Mouse (Mus musculus) thymus, postnatal 25 days (tissue): ENCODE data around the gene Nek11.
A peak's percentile ranks its signal among the peaks of the same experiment; 100 is the strongest.

Source experiments
- DNase-seq: peaks from one replicate; pipeline ENCODE4 v3.0.0; 2022

The Nek11 gene

DNA sequence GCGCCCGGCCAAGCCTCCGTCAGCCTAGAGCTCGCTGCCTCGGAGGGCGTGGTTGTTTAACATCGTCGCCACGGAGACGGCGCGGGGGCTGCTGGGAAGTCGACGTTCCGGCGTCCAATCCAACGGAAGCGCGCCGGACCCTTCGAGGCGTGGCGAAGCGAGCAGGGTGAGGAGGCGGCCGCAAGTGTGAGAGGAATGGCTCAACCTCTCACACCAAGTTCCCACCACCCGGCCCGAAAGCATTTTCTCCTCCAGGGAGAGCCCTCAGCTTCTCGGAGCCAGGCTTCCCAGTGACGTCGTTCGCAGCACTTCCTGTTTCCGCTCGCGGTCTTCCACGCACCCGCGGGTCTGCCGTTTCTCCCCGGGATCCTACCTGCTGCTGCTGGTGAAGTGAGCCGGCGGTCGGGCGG, at the start of gene Nek11, which contains the start of gene Aste1:
Gene Nek11 (minus strand): TSS at position 307 of the 410 bp plus-strand sequence.
Gene Aste1 (plus strand): TSS at position 175 of the 410 bp plus-strand sequence.
- peak; percentile 93 for DNase-seq

DNA sequence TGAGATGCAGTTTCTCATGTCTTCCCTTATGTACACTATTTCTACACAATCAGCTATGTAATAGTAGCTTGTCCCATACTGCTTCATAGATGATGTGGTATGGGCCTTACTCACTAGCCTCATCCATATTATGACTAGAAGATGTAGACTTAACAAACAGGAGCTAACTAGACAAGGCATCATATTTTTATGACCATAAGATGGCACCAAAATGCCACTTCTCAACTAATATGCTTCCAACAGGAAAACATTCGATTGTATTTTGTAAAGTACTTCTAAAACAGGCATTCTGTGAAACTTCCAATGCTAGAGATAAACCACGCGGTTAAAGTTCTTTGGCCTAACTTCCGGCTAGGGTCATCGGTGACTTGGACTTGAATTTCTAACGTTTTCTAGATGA, 13.2 kb upstream of the Nek11 start:
- no peak for DNase-seq

DNA sequence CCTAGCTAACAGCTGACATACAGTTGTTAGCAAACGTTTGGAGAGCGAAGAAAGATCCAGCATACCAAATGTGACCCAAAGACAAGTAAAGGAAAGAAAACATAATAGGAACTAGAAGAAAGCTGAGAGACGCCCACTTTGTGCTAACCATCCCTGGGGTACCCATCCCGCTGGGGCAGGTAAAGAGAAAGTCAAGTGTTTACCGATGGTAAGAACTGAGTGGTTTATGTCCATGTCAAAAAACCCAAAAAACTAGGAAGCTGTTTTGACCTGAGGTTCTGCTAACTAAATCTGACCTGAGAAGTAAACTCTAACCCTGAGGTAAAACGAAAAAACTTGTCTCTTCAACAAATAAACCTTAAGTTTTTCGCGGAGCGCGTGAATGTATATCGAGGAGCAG, 604 bp downstream of the Nek11 start:
- no peak for DNase-seq

DNA sequence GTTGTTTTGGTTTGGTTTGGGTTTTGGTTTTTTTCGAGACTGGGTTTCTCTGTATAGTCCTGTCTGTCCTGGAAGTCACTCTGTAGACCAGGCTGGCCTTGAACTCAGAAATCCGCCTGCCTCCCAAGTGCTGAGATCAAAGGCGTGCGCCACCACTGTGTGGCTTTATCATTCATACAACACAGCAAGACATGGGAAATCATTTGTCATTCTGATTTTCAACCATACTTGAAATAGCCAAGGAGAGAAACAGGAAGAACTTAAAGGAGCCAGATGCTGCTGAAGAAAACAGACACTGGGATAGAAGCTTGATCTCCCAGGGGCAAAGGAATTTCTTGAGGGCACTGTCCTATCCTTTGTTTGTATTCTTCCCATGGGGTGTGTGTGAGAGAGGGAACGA, 4.7 kb downstream of the Nek11 start:
- no peak for DNase-seq

DNA sequence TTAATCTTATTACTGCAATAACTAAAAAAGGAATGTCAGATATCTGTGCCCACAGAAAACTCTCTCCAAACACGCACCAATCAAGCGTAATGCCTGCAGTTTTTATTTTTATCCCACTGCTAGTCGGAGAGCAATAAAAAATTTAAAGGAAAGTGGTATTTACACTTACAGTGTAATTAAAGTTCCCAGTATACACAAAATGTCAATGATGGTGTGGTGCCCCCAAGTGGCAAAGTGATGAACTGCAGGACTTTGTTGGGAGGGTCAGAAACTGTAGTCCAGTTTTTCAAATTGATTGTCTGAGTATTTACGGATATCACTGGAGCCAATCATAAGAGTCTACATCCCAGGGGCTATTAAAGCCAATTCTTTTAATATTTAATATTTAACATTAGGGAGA, 6.0 kb downstream of the Nek11 start:
- peak; percentile 72 for DNase-seq

DNA sequence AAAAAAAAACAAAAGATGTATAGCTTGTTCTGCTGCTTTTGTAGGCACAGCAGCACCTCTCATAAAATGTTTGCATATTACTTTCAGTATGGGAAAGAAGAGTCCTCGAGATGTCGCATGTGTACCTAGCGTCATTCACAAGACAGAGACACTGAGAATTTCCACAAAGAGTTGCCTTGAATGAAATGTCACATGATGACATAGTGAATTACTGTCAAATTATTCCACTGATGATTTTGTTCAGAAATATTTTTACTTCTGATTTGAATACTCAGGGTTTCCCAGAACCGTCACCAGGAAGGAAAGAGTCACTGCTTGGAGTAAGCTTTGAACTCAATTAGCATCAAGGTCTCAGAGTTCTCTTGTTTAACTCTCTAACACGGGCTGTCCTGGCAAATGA, 7.9 kb downstream of the Nek11 start:
- no peak for DNase-seq

DNA sequence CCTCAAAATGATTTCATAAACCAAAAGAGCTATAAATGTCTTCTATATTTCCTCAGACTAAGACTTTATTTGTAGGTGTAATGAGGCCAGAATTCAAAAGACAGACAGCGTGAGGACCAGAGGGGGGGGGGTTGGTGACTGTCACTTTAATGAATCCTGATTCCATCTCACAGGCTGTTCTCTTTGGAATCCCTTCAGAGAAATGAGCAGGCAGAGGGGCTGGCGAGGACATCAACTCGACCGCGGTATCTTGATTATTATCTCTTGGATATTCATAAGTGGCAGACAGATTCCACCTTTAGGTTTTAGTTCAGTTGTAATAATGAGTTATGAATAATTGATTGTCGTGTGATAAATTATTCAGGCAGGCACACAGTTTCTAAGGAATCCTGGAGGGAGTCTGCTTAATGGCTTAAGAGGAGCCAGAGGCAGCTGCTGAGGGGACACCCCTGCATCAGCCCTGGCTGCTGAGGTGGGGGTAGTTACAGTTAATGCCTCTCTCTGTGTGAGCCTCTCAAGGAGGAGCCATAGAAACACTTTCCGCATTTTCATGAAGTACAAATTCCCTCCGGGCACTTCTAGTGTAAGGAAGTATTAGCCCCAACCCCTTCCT, 15.7 kb downstream of the Nek11 start:
- DNase-seq: no peak

DNA sequence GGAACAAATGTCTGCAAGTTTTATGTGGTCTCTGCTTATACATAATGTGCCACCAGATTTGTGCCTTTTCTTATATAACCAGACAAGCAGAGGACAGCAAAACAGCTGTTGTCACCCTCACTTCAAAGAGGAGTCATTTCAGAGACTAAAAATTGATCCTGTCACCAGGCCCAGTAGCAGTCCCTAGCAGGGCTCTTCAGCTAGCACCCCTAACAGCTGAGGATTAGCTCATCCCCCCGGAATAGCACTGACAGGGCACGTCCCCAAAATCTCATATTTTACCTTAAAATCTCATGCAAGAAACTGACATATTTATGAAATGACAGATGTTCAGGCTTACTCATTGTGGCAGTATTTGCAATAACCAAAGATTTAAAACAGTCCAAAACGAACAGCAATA, 17.7 kb downstream of the Nek11 start:
- no peak for DNase-seq

DNA sequence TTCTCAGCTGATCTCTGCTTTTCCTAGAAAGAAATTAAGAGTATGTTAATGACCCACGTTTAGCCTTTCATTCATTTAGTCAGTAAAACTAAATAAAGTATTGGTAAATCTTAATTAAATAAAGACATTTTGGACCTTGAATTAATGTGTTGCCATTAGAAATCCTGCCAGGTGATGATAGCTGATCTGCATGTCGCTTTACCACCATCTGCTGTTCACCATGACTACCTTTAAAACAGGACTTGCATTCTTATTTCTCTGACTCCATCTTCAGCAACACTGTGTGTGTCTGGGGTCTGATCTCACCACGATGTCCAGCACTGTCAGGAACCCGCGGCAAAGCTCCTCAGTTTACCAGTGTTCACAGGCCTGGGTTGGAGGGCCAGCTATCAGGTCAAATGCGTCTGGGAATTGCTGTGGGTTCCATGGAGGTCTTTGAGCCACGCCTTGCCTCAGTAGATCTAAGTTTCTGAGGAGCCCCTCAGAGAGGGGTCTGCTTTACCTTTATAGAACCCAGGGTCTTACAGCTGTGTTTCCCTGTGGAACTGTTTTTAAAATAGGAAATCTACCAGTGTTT, 18.3 kb downstream of the Nek11 start:
- no peak for DNase-seq

DNA sequence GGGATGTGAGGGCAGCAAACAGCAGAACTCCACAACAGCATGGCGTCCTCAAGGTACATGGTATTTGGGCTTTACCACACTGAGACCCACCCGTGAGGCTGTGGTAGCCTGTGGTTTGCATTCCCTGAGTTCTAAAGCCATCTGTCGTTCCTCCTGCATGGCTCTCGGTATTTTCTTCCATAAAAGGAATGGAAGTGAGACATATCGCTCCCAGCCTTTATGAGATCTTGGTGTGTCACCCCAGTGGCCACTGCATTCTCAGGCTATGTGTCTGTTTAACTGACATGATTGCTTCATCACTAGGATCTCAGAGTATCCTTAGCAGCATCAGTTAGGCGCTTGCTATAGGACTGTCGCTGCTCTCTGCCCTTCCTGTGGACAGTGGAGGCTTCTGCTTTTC, 18.9 kb downstream of the Nek11 start:
- no peak for DNase-seq

DNA sequence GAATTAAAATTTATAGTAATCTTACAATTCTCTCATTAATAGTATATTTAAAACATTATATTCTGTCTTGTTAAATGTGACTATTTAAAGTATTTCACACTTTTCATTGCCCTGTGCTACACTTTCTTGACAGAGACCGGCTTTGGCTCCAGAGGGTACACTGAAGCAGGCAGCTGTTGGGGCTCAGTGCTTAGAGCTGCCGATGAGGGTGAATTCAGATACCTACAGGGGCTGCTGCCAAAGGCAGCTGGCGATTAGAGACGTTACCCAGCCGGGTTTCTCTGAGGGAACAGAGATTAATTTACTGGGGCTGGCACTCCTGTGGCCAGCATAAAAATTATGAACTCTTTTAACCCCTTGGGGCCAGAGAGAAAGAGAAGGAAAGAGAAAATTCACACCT, 21.0 kb downstream of the Nek11 start:
- DNase-seq: no peak

DNA sequence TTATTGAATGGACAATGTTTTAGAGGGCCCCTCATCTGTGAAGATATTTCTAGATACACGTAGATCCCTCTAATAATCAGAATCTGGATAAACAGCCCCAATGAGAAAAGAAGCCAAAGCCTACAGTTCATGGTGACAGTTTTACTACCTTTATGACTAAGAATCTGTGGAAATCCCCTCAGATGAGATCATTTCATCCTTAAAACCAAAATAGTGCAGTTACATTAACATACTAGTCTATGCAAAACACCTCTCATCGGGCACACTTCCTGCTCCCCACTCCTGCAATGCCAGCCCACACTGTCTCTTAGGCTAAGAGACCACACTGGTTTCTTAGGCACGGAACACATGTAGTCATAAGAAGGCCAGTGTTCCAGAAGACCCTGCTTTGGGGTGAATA, 26.7 kb downstream of the Nek11 start:
- DNase-seq: no peak

DNA sequence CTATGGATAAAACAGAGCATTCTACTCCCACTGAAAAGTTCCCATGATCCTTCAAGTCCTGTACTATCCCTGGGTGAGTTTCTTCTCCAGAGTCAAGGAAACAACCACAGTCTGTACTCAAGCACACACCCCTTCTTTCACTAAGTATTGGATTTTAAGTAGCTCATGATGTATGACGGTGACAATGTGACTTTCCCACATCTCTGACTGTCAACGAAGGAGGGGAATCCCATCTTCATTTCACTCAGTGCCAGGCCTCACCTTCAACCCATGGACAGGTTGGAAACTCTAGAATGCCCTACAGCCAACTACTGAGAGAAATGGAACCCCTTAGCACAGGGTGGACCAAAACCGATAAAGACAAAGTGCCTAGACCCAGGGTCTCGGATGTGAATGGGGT, 29.1 kb downstream of the Nek11 start:
- no peak for DNase-seq

DNA sequence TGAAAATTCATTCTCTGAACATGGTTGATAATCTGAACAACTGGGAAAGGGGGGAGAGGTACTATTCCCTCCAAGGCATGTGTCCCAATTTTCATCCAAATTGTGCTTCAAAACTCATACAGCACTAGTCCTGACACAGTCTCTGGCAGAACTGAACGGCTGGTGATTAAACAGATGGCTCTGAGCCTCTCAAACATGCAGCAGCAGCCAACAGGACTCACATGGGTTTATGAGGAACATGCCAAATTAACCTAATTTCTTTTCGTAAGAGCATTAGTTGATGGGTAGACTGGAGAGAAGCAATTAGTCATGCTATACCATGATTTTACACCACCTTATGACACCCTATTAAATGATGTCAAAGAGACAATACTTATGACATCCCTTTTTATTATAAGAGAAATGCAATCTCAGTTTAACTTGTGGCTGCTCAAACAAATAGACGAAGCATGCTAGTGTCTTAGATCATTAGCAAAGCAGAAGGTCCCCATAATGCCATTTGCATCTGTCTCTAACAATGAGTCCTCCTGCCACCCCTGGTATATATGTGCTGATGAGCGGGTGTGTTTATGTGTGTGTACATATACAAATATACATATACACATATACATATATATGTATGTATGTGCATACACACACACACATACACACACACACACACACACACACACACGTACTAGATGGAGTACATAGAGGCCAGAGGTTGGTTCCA, 31.6 kb downstream of the Nek11 start:
- no peak for DNase-seq

DNA sequence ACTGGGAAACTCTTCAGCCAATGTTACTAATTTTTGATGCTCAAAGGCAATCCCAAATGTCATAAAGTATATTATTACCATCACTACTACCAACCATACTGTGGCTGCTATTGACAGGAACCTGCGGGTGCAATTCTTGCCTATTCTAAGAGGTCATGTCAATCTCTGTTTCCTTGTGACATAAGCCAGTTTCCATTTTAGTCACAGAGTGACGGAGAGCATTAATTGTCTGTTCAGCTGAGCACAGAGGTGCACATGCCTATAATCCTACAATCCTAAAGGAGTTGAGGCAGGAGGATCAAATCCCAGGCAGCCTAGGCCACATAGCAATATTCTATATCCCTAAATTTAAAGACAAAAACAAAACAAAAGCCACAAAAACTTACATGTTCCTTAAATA, 33.1 kb downstream of the Nek11 start:
- no peak for DNase-seq

DNA sequence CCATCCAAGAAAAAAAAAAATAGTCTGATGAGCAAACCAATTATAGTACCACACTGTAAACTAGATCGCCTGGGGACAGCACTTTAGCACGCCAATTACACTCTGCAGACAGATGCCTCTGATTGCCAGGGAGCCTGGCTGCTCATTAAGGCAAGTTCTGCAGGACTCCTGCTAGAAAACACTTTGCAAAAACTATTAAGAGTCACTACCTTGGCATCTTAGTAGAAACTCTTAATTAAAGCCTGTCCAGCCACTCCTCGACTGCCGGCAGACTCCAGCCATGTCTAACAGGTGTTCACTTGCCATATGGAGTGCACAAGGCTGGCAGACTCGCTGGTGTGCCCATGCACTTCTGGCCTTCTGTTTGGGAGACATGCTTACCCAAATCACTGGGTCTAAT, 46.3 kb downstream of the Nek11 start:
- no peak for DNase-seq

DNA sequence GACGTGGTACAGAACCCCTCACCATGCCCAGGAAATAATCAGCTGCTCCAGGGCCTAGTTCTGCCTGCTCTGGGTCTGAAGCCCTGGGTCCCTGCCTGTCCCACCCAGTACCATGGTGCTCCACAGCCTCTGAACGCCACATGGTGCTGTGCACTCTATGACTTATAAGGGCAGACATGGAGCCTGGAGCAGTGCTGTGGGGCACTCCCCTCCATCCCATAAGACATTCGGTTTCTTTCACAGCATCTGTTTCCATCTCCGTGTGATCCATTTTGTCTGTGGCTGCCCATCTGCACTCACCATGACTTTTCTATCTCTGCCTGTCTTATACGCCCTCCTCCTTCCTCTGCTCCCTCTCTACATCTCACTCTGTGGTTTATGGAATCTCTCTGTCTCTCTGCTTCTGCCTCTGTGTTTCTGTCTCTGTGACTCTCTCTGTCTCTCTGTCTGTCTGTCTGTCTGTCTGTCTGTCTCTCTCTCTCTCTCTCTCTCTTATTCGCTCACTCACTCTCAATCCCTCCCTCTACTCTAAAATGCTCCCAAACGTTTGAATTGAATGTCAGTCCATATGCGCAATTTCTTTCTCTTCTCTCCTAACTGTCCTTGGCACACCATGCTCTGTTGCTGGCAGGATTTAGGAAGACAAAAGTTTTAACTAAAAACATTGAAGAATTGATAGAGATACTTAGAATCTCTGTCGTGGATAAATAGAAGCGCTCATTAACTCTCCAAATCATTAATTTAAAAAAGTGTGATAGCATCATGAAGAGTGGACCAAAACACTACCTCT, 46.9 kb downstream of the Nek11 start:
- DNase-seq: no peak

DNA sequence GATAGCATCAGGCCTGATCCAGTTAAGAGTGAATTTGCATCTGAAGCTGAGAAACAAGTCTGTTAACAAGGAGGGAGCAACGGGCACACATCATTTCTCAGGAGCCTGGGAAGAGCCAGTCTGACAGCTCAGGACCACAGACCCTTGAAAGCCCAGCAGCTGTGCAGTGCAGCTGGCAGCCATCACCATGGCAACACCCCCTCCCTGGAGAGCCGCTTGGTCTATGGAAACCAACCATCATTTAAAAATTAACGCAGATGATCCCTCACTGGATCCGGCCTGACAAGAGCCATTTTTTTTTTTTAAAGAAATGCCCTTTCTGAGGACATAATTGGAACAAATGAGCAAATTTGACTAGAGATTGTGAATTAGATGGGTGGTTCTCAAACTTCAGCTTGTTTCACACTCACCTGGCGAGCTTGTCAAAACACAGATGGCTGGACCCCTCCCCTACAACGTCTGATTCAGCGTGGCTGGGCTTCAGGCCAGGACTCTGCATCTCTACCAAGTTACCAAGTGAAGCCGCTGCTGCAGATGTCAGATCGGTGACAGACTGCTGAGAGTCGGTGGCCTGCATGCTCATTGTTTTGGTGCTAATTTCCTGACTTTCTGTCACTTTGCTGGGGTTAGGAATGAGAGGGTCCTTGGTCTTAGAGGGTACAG, 52.2 kb downstream of the Nek11 start:
- DNase-seq: no peak

DNA sequence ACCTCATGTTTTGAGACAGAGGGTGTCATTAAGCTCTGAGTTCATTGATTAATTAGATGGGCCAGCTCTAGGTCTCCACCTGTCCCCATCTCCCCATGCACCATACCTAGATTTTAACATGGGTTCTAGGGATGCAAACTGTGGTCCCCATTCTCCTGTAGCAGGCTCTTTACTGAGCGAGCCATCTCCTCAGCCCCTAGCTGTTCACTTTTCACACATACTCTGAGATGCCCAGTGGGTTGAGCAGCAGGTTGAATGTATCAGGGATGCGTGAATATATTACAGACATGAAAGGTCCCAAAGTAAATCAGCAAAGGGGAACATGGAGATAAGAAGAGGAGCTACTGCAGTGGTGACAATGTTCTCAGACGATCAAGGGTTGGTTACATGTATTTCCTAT, 52.8 kb downstream of the Nek11 start:
- no peak for DNase-seq

DNA sequence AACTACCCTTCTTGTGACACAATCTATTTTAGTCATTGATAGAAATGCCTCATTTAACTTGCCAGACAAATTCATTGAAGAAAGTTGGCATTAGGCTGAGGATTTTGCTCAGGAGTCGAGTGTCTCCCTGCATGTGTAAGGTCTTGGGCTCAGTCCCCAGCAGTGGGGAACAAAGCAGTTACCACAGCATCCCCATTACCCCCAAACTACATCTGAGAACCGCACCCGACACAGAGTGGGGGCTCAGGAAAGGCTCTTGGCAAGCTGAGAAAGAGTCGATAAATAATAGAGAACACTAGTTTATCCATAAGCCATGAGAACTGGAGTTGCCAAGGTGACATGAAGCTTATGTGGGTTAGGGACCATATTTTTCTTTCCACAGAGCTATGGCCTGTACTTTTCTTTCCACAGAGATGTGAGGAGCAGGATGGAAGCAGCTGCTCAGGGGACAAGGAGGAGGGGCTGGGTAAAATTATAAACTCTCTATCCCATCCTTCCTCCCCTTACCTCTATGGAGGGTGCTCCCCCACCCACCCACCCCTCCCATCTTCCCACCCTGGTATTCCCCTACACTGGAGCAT, 62.8 kb downstream of the Nek11 start:
- no peak for DNase-seq

DNA sequence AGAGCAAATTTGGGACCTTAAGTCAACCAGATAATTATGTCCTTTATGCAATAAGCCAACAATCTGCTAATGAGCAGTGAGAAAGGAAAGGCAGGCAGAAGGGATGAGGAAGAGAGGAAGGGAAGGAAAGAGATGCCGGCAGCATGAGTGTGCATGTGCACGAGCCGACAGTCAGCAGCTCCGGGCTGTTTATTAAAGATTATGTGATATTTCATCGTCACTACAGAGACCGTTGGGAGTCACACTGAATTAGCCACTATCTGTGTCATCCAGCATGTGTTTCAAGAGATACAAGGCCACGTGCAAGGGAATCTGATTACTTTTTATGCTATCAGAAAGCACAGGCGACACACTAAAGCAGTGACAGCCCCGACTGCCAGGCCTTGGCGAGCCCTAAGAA, 73.5 kb downstream of the Nek11 start:
- DNase-seq: no peak

DNA sequence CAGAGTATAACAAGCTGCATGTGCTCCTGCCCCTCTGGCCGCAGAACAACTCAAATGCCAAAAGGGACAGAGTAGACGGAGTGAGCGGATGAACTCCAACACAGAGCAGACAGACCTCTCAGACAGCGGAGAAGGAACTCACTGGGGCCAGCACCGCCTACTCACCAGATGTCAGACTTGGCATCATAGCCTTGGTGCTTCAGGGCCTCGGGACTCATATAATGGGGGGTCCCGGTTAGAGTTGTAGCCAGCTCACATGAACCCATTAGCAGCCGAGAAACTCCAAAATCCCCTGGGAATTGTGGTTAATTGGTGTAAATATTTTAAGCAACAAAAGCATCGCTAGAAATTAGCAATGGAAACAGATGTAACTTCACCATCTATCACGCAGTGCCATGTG, 82.1 kb downstream of the Nek11 start:
- DNase-seq: no peak

DNA sequence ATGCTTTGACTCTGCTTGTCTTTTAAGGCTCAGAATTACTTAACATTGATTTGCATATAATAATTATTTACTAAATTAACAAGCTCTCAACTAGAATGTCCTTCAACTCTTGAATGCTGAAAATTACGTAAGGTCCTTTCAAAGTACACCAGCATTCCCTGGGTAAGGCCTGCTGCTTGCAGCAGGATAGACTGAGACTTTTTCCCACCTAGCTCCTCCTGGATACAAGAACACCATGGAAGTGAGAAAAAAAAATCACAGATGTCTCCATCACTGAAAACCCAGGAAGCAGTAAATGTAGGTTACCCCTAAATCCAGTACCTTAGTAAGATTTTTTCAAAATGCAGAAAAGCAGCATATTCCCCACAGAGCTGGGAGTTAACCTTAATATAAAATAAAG, 82.6 kb downstream of the Nek11 start:
- DNase-seq: no peak
